Mouse (Mus musculus): ENCODE results near the gene Degs1. TPM values are rescaled to one million over a fixed set of nuclear protein-coding genes. Genes with fewer than 3 reads are reported as not detected.

Gene Degs1
- polyA plus RNA-seq, 1 experiment from 2014 or later, result 120 TPM

- Histone ChIP-seq H3K9ac (no peak overlapping the region), H3K4me3 (replicated peaks) (no peak overlapping the region), H3K27me3 (no peaks in the 10 kb centered on the region), H3K9me3 (replicated peaks) (no peaks in the 10 kb centered on the region), H3K27ac (no peak overlapping the region), H3K4me1 (peaks cover 9% of the 10 kb centered on the region; the same call in 1 of the 2 replicates), H3K36me3 (no peaks in the 10 kb centered on the region), H3K4me2 (no peak overlapping the region)
- WGBS, result 65% methylated on average over 8 of the region's 8 CpGs
- no peak for ATAC-seq (replicated peaks; ENCODE audit: low FRiP score)
Measured at GRCm38 (mm10) chr1:182249298-182249697, 33.3 kb downstream of the Degs1 start.

GRCm38 (mm10) chr1:182245003-182245402 lies 37.6 kb downstream of the Degs1 start:
- Histone ChIP-seq H3K4me1 (0 out of 2 replicates have a peak, but pooled peaks cover 5% of the 10 kb centered on the region), H3K27ac (no peak overlapping the region), H3K36me3 (no peaks in the 10 kb centered on the region), H3K27me3 (no peaks in the 10 kb centered on the region), H3K9ac (no peak overlapping the region), H3K4me3 (replicated peaks) (no peak overlapping the region), H3K9me3 (replicated peaks) (no peaks in the 10 kb centered on the region), H3K4me2 (no peak overlapping the region)
- 93% methylated on average over 5 of the region's 5 CpGs for WGBS
- no peak for ATAC-seq (replicated peaks; ENCODE audit: low FRiP score)

GRCm38 (mm10) chr1:182238056-182238703 lies 44.4 kb downstream of the Degs1 start:
- Histone ChIP-seq H3K4me1 (no peaks in the 10 kb centered on the region), H3K9me3 (replicated peaks) (no peaks in the 10 kb centered on the region), H3K4me2 (no peak overlapping the region), H3K9ac (no peak overlapping the region), H3K36me3 (no peaks in the 10 kb centered on the region), H3K27ac (no peak overlapping the region), H3K27me3 (no peaks in the 10 kb centered on the region), H3K4me3 (replicated peaks) (no peak overlapping the region)
- 35% methylated on average over 7 of the region's 7 CpGs for WGBS
- no peak for ATAC-seq (replicated peaks; ENCODE audit: low FRiP score)

- Histone ChIP-seq H3K4me1 (no peaks in the 10 kb centered on the region), H3K36me3 (no peaks in the 10 kb centered on the region), H3K9ac (no peak overlapping the region), H3K4me2 (no peak overlapping the region), H3K27me3 (no peaks in the 10 kb centered on the region), H3K27ac (no peak overlapping the region), H3K4me3 (replicated peaks) (no peak overlapping the region), H3K9me3 (replicated peaks) (no peaks in the 10 kb centered on the region)
- 84% methylated on average over 1 of the region's 1 CpGs for WGBS
- ATAC-seq (replicated peaks; ENCODE audit: low FRiP score), result no peak
Measured at GRCm38 (mm10) chr1:182237386-182237785, 45.2 kb downstream of the Degs1 start.

- WGBS, result 56% methylated on average over 4 of the region's 4 CpGs
- Histone ChIP-seq H3K36me3 (no peaks in the 10 kb centered on the region), H3K27ac (no peak overlapping the region), H3K4me2 (no peak overlapping the region), H3K9ac (no peak overlapping the region), H3K9me3 (replicated peaks) (peaks cover 9% of the 10 kb centered on the region), H3K4me3 (replicated peaks) (no peak overlapping the region), H3K27me3 (no peaks in the 10 kb centered on the region), H3K4me1 (no peaks in the 10 kb centered on the region)
- ATAC-seq (replicated peaks; ENCODE audit: low FRiP score), result no peak
Measured at GRCm38 (mm10) chr1:182235174-182235573, 47.4 kb downstream of the Degs1 start.

GRCm38 (mm10) chr1:182229381-182229780 lies 53.2 kb downstream of the Degs1 start:
- ATAC-seq (replicated peaks; ENCODE audit: low FRiP score), result no peak
- 64% methylated on average over 4 of the region's 4 CpGs for WGBS

GRCm38 (mm10) chr1:182227141-182227963 lies 55.3 kb downstream of the Degs1 start:
- H3K4me2 ChIP-seq, result 0 out of 2 replicates have a peak overlapping the region, but pooled peaks have one; percentile 12
- peak overlapping the region; percentile 67 for H3K27ac ChIP-seq
- H3K36me3 ChIP-seq, result no peaks in the 10 kb centered on the region
- ATAC-seq (replicated peaks; ENCODE audit: low FRiP score), result 0 out of 2 replicates have a peak, but pooled peaks have one; percentile 18
- H3K4me1 ChIP-seq, result peaks cover 20% of the 10 kb centered on the region
- peaks cover 10% of the 10 kb centered on the region for H3K9me3 ChIP-seq (replicated peaks)
- H3K27me3 ChIP-seq, result no peaks in the 10 kb centered on the region
- no peak overlapping the region for H3K9ac ChIP-seq
- H3K4me3 ChIP-seq (replicated peaks), result no peak overlapping the region
- 48% methylated on average over 12 of the region's 12 CpGs for WGBS

More at GRCm38 (mm10) chr1:182229381-182229780, 53.2 kb downstream of the Degs1 start:
- no peaks in the 10 kb centered on the region for H3K27me3 ChIP-seq
- no peak overlapping the region for H3K27ac ChIP-seq
- no peak overlapping the region for H3K9ac ChIP-seq
- peaks cover 11% of the 10 kb centered on the region; the same call in 1 of the 2 replicates for H3K4me1 ChIP-seq
- H3K4me3 ChIP-seq (replicated peaks), result no peak overlapping the region
- no peaks in the 10 kb centered on the region for H3K36me3 ChIP-seq
- no peak overlapping the region for H3K4me2 ChIP-seq
- peaks cover 10% of the 10 kb centered on the region for H3K9me3 ChIP-seq (replicated peaks)

GRCm38 (mm10) chr1:182226261-182226660 lies 56.3 kb downstream of the Degs1 start:
- no peak for ATAC-seq (replicated peaks; ENCODE audit: low FRiP score)
- Histone ChIP-seq H3K4me3 (replicated peaks) (no peak overlapping the region), H3K4me2 (no peak overlapping the region), H3K9me3 (replicated peaks) (peaks cover 10% of the 10 kb centered on the region), H3K9ac (no peak overlapping the region), H3K36me3 (no peaks in the 10 kb centered on the region), H3K4me1 (peaks cover 20% of the 10 kb centered on the region), H3K27ac (no peak overlapping the region), H3K27me3 (no peaks in the 10 kb centered on the region)
- WGBS, result 92% methylated on average over 9 of the region's 9 CpGs

Other genes starting within 250 kb of the Degs1 start
- gene Srp9, start 158.1 kb downstream of the Degs1 start, polyA plus RNA-seq (2015; fragmentation: Nextera tagmentation; extraction: Ambion mirVana), result 151 and 159 TPM in 2 replicates
- gene Vmn1r1, start 118.3 kb downstream of the Degs1 start, polyA plus RNA-seq (2015; fragmentation: Nextera tagmentation; extraction: Ambion mirVana), result not detected in 2 replicates
- 18.1 and 18.4 TPM in 2 replicates for gene Fbxo28, start 58.8 kb upstream of the Degs1 start, polyA plus RNA-seq (2015; fragmentation: Nextera tagmentation; extraction: Ambion mirVana)
- gene Trp53bp2, start 126.4 kb upstream of the Degs1 start, polyA plus RNA-seq (2015; fragmentation: Nextera tagmentation; extraction: Ambion mirVana), result 27.2 and 27.8 TPM in 2 replicates
- 119 and 126 TPM in 2 replicates for gene Capn2, start 234.8 kb upstream of the Degs1 start, polyA plus RNA-seq (2015; fragmentation: Nextera tagmentation; extraction: Ambion mirVana)